Mouse (Mus musculus) kidney, embryonic 16.5 days (tissue): ENCODE measurements around the gene Mllt10. TPM values are rescaled to one million over a fixed set of nuclear protein-coding genes. Genes with fewer than 3 reads are reported as not detected.

Source experiments
- ATAC-seq: fragments of 200-750 bp; cut with Nextera tagmentation; 2 replicates; pipeline ENCODE4 v1.8.0; 2017; ENCODE audit warnings: moderate TSS enrichment; ENCODE audit not compliant: low FRiP score, low TSS enrichment
- H3K27ac ChIP-seq: fragments of 300-500 bp; sonication (generic); 2 replicates; pipeline ENCODE4 v1.5.1; 2014; ENCODE audit warnings: low read length
- H3K27me3 ChIP-seq: fragments of 300-500 bp; sonication (generic); 2 replicates; pipeline ENCODE4 v1.6.1; 2014; ENCODE audit warnings: low read length, control low read depth, mixed read lengths; ENCODE audit not compliant: insufficient read depth
- H3K36me3 ChIP-seq: fragments of 300-500 bp; sonication (generic); 2 replicates; pipeline ENCODE4 v1.6.1; 2014; ENCODE audit warnings: low read length, control low read depth, mixed read lengths; ENCODE audit not compliant: insufficient read depth
- H3K4me1 ChIP-seq: fragments of 300-500 bp; sonication (generic); 2 replicates; pipeline ENCODE4 v1.6.1; 2014; ENCODE audit warnings: low read length, control low read depth, mixed read lengths; ENCODE audit not compliant: insufficient read depth
- H3K4me2 ChIP-seq: fragments of 300-500 bp; sonication (generic); replicated peaks from 2 replicates; pipeline ENCODE4 v1.6.1; 2014; ENCODE audit warnings: low read depth, low read length
- H3K4me3 ChIP-seq: fragments of 300-500 bp; sonication (generic); 2 replicates; pipeline ENCODE4 v1.5.1; 2014; ENCODE audit warnings: mild to moderate bottlenecking, low read length
- H3K9ac ChIP-seq: fragments of 300-500 bp; sonication (generic); replicated peaks from 2 replicates; pipeline ENCODE4 v1.6.1; 2014; ENCODE audit warnings: low read length
- H3K9me3 ChIP-seq: fragments of 300-500 bp; sonication (generic); 2 replicates; pipeline ENCODE4 v1.6.1; 2016; ENCODE audit warnings: low read length, control low read depth
- WGBS: fragments of 180-500 bp; shearing (Covaris S2); extraction: QIAGEN DNeasy Blood & Tissue Kit; methylation state at CpG from one replicate; pipeline ENCODE4 v1.1.7; 2014; 5-methylcytosine and 5-hydroxymethylcytosine counted together
- polyA plus RNA-seq: library from polyadenylated mRNA; unstranded; fragments of >200 nt; fragmentation: Nextera tagmentation; extraction: Ambion mirVana; gene quantifications from 2 replicates; pipeline ENCODE4 v1.2.1, GENCODE M21; 2015

The Mllt10 gene
- polyA plus RNA-seq, 1 experiment from 2014 or later, result 63.4 TPM

DNA sequence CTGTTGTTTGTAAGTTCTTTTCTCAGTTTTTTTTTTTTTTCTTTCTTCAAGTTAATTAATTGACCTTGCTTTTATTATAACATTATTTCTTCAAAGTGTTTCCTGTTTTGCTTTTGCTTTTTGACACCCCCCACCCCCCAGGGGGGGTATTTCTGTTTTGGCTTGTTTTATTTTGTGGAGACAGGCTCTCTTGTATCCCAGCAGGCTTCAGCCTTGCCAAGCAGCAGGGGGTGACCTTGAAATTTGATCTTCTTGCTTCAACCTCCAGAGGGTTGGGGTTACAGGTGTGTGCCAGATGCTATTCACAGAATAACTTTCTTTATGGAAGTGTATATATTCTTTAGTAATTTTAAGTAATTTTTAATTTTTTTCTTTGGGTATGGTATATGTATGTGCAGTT lies 56.4 kb downstream of the Mllt10 start:
- H3K9me3 ChIP-seq, result no peaks in the 10 kb centered on the region
- peaks cover 15% of the 10 kb centered on the region for H3K36me3 ChIP-seq
- peaks cover 3% of the 10 kb centered on the region; the same call in 1 of the 2 replicates for H3K4me1 ChIP-seq
- ATAC-seq, result no peak
- no peaks in the 10 kb centered on the region for H3K27me3 ChIP-seq
- H3K4me2 ChIP-seq, result no peak overlapping the region
- H3K9ac ChIP-seq, result no peak overlapping the region
- H3K4me3 ChIP-seq, result no peak overlapping the region
- no peak overlapping the region for H3K27ac ChIP-seq

DNA sequence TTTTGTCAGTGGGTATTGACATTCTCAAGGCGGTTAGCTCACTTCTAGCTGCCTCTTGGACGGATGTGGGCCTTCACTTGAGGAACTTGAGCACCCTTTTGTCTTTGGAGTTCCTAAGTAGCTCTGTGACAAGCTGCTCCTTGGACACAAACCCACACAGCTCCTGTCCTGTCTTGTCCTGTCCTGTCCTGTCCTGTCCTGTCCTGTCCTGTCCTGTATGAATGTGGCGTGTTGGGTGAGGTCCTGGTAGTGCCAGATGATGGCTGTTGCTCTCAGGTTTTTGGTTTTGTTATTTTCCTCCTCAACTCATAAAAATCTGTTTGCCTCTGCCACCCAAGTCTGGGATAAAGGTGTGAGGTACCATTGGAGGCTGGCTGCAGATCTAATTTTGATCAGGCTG lies 61.4 kb downstream of the Mllt10 start:
- no peak overlapping the region for H3K4me3 ChIP-seq
- no peak overlapping the region for H3K4me2 ChIP-seq
- no peak for ATAC-seq
- peaks cover 16% of the 10 kb centered on the region for H3K36me3 ChIP-seq
- H3K27me3 ChIP-seq, result no peaks in the 10 kb centered on the region
- H3K9ac ChIP-seq, result no peak overlapping the region
- no peaks in the 10 kb centered on the region for H3K4me1 ChIP-seq
- H3K9me3 ChIP-seq, result no peaks in the 10 kb centered on the region
- H3K27ac ChIP-seq, result no peak overlapping the region
- 86% methylated on average over 3 of the region's 3 CpGs for WGBS

DNA sequence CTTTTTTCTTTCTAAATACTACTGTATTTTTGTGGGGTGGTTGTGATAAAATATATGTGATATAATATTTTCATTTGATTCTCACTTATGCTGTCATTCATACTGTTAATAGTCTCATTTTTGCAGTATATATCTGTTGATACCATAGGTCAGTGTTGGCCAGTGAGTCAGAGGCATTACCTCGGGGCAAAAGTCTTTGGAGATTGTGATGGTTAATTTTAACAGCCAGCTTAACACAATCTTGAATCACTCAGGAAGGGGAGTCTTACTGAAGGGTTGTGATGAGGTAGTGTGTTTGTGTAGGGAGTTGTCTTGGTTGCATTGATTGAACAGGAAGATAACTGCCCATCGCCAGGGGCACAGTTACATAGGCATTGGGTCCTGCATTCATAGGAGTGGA lies 83.1 kb downstream of the Mllt10 start:
- no peak overlapping the region for H3K4me2 ChIP-seq
- H3K27me3 ChIP-seq, result no peaks in the 10 kb centered on the region
- no peaks in the 10 kb centered on the region for H3K9me3 ChIP-seq
- peaks cover 38% of the 10 kb centered on the region for H3K36me3 ChIP-seq
- H3K27ac ChIP-seq, result no peak overlapping the region
- H3K9ac ChIP-seq, result no peak overlapping the region
- no peak overlapping the region for H3K4me3 ChIP-seq
- no peak for ATAC-seq
- WGBS, result 94% methylated on average over 2 of the region's 2 CpGs
- H3K4me1 ChIP-seq, result no peaks in the 10 kb centered on the region

DNA sequence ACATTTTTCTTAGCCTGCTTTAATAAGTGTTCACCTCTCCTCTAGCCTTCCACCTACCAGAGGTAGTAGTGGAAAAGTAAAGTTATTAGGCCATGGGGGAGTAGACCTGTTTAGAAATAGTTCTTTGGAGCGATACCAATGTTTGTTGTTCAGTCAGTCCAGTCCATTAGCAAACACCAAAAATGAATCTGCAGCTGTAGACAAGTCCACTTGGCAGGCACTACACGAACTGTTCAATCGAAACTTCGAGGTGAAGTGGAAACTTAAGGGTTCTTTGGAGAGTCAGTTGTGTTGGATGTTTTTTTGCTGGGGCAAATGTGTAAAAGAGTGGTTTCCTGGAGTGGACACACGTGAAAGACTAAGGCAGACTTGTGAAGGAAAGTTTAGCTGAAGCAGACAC lies 84.6 kb downstream of the Mllt10 start:
- Histone ChIP-seq H3K4me3 (no peak overlapping the region), H3K4me1 (no peaks in the 10 kb centered on the region), H3K36me3 (peaks cover 38% of the 10 kb centered on the region), H3K27me3 (no peaks in the 10 kb centered on the region), H3K4me2 (no peak overlapping the region), H3K27ac (no peak overlapping the region), H3K9ac (no peak overlapping the region), H3K9me3 (no peaks in the 10 kb centered on the region)
- ATAC-seq, result no peak
- 94% methylated on average over 5 of the region's 5 CpGs for WGBS

DNA sequence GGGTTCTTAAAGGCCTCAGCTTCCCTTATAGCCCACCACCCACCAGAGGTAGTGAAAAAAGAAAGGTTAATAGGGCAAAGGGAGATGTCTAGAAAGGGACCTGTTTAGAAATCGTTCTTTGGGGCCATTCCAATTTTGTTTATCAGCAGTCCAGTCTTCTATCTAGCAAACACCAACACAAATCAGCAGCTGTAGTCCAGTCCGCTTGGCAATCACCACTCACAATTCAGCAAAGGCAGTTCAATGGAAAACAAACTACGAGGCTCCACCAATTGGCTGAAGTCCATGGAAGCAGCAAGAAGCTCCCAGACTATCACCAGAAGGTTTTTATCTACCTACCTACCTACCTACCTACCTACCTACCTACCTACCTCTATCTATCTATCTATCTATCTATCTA lies 101.1 kb downstream of the Mllt10 start:
- ATAC-seq, result no peak
- peaks cover 36% of the 10 kb centered on the region for H3K36me3 ChIP-seq
- 94% methylated on average over 3 of the region's 3 CpGs for WGBS

DNA sequence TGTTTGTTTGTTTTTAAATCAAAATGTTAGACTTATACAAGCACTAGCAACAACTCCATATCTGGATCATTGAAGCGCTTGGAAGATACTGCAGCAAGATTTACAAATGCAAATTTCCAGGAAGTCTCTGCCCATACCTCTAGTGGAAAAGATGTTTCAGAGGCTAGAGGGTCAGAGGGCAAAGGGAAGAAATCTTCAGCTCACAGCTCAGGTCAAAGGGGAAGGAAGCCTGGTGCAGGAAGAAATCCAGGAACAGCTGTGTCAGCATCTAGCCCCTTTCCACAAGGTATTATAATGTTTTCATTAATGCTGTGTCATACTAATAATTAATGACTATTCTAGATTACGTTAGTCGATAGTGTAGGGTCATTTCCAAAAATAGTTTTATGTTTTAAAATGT lies 104.4 kb downstream of the Mllt10 start:
- H3K4me1 ChIP-seq, result no peaks in the 10 kb centered on the region
- no peak overlapping the region for H3K27ac ChIP-seq
- ATAC-seq, result no peak
- no peak overlapping the region for H3K4me2 ChIP-seq
- WGBS, result 65% methylated on average over 3 of the region's 3 CpGs
- H3K27me3 ChIP-seq, result no peaks in the 10 kb centered on the region
- H3K9ac ChIP-seq, result no peak overlapping the region
- H3K9me3 ChIP-seq, result no peaks in the 10 kb centered on the region
- H3K36me3 ChIP-seq, result peaks cover 32% of the 10 kb centered on the region
- H3K4me3 ChIP-seq, result no peak overlapping the region

More for the DNA sequence above, 101.1 kb downstream of the Mllt10 start:
- Histone ChIP-seq H3K4me3 (no peak overlapping the region), H3K4me2 (no peak overlapping the region), H3K27me3 (no peaks in the 10 kb centered on the region), H3K27ac (no peak overlapping the region), H3K4me1 (no peaks in the 10 kb centered on the region), H3K9ac (no peak overlapping the region), H3K9me3 (no peaks in the 10 kb centered on the region)

DNA sequence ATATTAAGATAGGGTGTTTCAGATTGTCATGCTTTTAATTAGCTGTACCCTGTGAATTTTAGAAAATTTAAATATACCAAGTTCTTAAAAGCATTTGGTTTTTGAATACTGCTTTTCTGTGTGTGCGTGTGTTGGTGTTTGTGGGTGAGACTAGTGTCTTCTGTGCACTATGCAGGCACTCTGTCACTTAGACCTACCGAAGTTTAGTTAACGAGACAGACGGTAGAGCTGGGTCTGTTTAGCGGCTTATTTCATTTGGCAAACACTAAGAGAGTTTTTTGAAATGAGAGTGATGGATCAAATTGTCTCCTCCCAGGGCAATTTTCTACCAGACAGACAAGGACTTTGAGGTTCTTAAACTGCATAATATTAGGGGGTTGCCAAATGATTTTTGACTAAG lies 106.0 kb downstream of the Mllt10 start:
- H3K9me3 ChIP-seq, result no peaks in the 10 kb centered on the region
- no peak overlapping the region for H3K9ac ChIP-seq
- peaks cover 22% of the 10 kb centered on the region for H3K36me3 ChIP-seq
- H3K27me3 ChIP-seq, result no peaks in the 10 kb centered on the region
- no peak for ATAC-seq
- no peak overlapping the region for H3K27ac ChIP-seq
- no peaks in the 10 kb centered on the region for H3K4me1 ChIP-seq
- no peak overlapping the region for H3K4me2 ChIP-seq
- WGBS, result 89% methylated on average over 5 of the region's 5 CpGs
- no peak overlapping the region for H3K4me3 ChIP-seq

DNA sequence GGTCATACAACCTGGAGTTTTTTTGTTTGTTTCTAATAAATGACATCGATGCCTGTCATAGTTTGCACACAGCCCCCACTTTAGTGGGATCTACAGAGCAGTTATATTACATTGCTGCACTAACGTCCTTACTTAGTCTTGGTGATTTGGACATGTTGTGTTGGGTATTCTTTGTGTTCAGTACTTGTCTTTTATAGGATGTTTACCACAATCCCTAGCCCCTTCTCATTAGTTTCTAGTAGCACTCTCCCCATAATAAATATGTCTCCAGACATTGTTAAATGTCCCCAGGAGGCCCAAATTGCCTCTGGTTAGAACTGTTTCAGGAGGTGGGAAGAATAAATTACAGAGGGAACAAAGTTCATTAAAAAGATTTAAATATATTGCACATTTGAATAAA lies 110.5 kb downstream of the Mllt10 start:
- no peaks in the 10 kb centered on the region for H3K27me3 ChIP-seq
- H3K4me3 ChIP-seq, result no peak overlapping the region
- peaks cover 16% of the 10 kb centered on the region for H3K36me3 ChIP-seq
- no peak overlapping the region for H3K9ac ChIP-seq
- no peaks in the 10 kb centered on the region for H3K9me3 ChIP-seq
- 74% methylated on average over 2 of the region's 2 CpGs for WGBS
- no peak overlapping the region for H3K27ac ChIP-seq
- ATAC-seq, result no peak
- H3K4me1 ChIP-seq, result no peaks in the 10 kb centered on the region
- no peak overlapping the region for H3K4me2 ChIP-seq

DNA sequence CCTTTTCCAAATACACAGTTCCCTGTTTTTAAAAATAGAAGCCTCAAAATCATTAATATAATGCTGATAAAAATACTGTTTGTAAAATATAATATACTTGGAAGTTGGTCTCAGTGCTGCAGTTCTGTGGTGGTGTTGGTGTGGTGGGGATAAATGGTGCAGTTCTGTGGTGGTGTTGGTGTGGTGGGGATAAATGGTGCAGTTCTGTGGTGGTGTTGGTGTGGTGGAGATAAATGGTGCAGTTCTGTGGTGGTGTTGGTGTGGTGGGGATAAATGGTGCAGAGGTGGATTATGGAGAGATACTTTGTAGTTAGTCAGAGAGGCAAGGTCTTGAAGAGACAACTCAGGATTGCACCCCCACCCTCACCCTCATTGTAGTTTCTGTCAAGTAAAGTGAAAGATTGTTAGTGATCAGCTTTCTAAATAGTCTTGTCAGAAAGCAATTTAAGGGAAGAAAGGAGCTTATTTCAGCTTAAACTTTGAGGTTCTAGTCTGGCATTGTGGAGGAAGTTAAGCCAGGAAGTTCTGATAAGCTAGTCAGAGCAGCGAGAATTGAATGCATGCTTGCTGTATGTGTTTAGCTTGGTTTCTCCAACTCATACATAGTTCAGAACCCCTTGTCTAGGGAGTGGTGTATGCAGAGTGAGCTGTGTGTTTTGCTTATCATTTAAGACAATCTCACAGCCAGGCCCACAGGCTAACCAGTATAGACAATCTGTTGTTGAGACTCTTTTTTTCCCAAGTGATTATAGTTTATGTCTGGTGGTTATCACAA lies 114.3 kb downstream of the Mllt10 start:
- H3K4me2 ChIP-seq, result no peak overlapping the region
- H3K27ac ChIP-seq, result no peak overlapping the region
- no peaks in the 10 kb centered on the region for H3K27me3 ChIP-seq
- H3K36me3 ChIP-seq, result peaks cover 12% of the 10 kb centered on the region; the same call in 1 of the 2 replicates
- 78% methylated on average over 1 of the region's 1 CpGs for WGBS
- ATAC-seq, result no peak
- H3K4me1 ChIP-seq, result no peaks in the 10 kb centered on the region
- H3K4me3 ChIP-seq, result no peak overlapping the region
- no peaks in the 10 kb centered on the region for H3K9me3 ChIP-seq
- no peak overlapping the region for H3K9ac ChIP-seq

DNA sequence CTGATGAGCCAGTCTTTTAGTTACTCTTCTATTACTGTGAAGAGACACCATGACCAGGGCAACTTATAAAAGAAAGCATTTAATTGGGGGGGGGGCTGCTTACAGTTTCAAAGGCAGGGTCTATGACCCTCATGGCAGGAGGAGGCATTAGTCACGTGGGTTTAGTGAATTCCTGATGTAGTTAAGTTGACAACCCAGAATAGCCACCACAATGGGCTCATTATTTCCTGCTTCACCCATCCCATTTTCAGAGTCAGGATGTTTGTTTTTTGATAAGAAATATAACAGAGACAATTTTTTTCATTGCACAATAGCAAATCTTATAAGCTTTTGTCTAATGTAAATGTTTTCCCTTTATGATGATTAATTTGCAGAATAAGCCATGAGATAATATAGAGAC lies 120.2 kb downstream of the Mllt10 start:
- 50% methylated on average over 1 of the region's 1 CpGs for WGBS
- ATAC-seq, result no peak
- Histone ChIP-seq H3K9ac (no peak overlapping the region), H3K27ac (no peak overlapping the region), H3K4me1 (no peaks in the 10 kb centered on the region), H3K27me3 (no peaks in the 10 kb centered on the region), H3K4me2 (no peak overlapping the region), H3K36me3 (peaks cover 29% of the 10 kb centered on the region), H3K9me3 (no peaks in the 10 kb centered on the region), H3K4me3 (no peak overlapping the region)
